Mouse (Mus musculus) adrenal gland, postnatal 10 days (tissue): ENCODE measurements around the gene Rara. TPM values are rescaled to one million over a fixed set of nuclear protein-coding genes. Genes with fewer than 3 reads are reported as not detected.

Experiments used
- DNase-seq: peaks from one replicate; pipeline ENCODE4 v3.0.0; 2021; ENCODE audit warnings: mixed read lengths
- total RNA-seq, 2 experiments: library from RNA; stranded (reverse); gene quantifications; 2 replicates each; pipeline ENCODE4 v1.2.3; 2021

The Rara gene
- total RNA-seq, 2 experiments from 2014 or later = 26.2 to 34.7 TPM

GRCm38 (mm10) chr11:98997659-98998058 lies 70.0 kb downstream of the Rara start:
- DNase-seq = no peak

- no peak for DNase-seq
Measured at GRCm38 (mm10) chr11:98998776-98999175, 71.2 kb downstream of the Rara start.

- no peak for DNase-seq
Measured at GRCm38 (mm10) chr11:98999243-98999642, 71.6 kb downstream of the Rara start.

- DNase-seq = no peak
Measured at GRCm38 (mm10) chr11:99006788-99007187, 79.2 kb downstream of the Rara start.

GRCm38 (mm10) chr11:99010124-99010523 lies 82.5 kb downstream of the Rara start:
- no peak for DNase-seq

- no peak for DNase-seq
Measured at GRCm38 (mm10) chr11:99010706-99011105, 83.1 kb downstream of the Rara start.

GRCm38 (mm10) chr11:99013856-99014255 lies 86.2 kb downstream of the Rara start:
- DNase-seq = no peak

GRCm38 (mm10) chr11:99019844-99020243 lies 92.2 kb downstream of the Rara start:
- no peak for DNase-seq

- no peak for DNase-seq
Measured at GRCm38 (mm10) chr11:99022384-99022933, 94.8 kb downstream of the Rara start.

GRCm38 (mm10) chr11:99023094-99023493 lies 95.5 kb downstream of the Rara start:
- no peak for DNase-seq

- DNase-seq = peak; percentile 91
Measured at GRCm38 (mm10) chr11:99023500-99024467, 96.2 kb downstream of the Rara start, which contains the start of gene Top2a. Top2a (minus strand) TSS chr11:99024189.

Other genes with a start within 250 kb of the Rara start
- gene Psmd3, start 245.3 kb upstream of the Rara start, total RNA-seq = 100 to 1,000 TPM; 111 to 123 TPM
- not detected for gene Csf3, start 226.6 kb upstream of the Rara start, total RNA-seq
- gene Med24, start 198.4 kb upstream of the Rara start, total RNA-seq = 10 to 100 TPM; 40.4 to 58.0 TPM
- 100 to 1,000 TPM; 135 to 184 TPM for gene Thra, start 187.2 kb upstream of the Rara start, total RNA-seq
- gene Nr1d1, start 152.5 kb upstream of the Rara start, total RNA-seq = 10 to 100 TPM; 15.1 to 59.6 TPM
- gene Msl1, start 132.3 kb upstream of the Rara start, total RNA-seq = 10 to 100 TPM; 79.4 to 88.6 TPM
- gene Casc3, start 122.9 kb upstream of the Rara start, total RNA-seq = 10 to 100 TPM; 31.9 to 35.7 TPM
- gene Rapgefl1, start 91.0 kb upstream of the Rara start, total RNA-seq = 1 to 10 TPM in 1 of 2 experiments, under 1 TPM in 1; 0.93 to 1.6 TPM
- 10 to 100 TPM; 13.3 to 15.4 TPM for gene Wipf2, start 64.2 kb upstream of the Rara start, total RNA-seq
- 1 to 10 TPM; 3.8 to 6.5 TPM for gene Cdc6, start 20.0 kb upstream of the Rara start, total RNA-seq
- under 1 TPM; 0.45 to 0.73 TPM for gene Gjd3, start 55.2 kb downstream of the Rara start, total RNA-seq
- 10 to 100 TPM; 54.0 to 73.1 TPM for gene Top2a, start 96.4 kb downstream of the Rara start, total RNA-seq
- 100 to 1,000 TPM; 219 to 333 TPM for gene Igfbp4, start 113.4 kb downstream of the Rara start, total RNA-seq
- gene Tns4, start 161.5 kb downstream of the Rara start, total RNA-seq = under 1 TPM; 0.12 to 0.51 TPM
- gene Ccr7, start 227.3 kb downstream of the Rara start, total RNA-seq = 1 to 10 TPM; 3.6 to 3.7 TPM